Mouse (Mus musculus) neural tube, embryonic 13.5 days (tissue): ENCODE measurements around the gene Pou2f2. TPM values are rescaled to one million over a fixed set of nuclear protein-coding genes. Genes with fewer than 3 reads are reported as not detected.

Experiments
- ATAC-seq: fragments of 200-750 bp; cut with Nextera tagmentation; 2 replicates; pipeline ENCODE4 v1.8.0; 2017; ENCODE audit warnings: low read depth, mild to moderate bottlenecking, moderate TSS enrichment, moderate library complexity
- H3K27ac ChIP-seq: fragments of 300-500 bp; sonication (generic); replicated peaks from 2 replicates; pipeline ENCODE4 v1.5.1; 2015; ENCODE audit warnings: moderate library complexity, mild to moderate bottlenecking, inconsistent platforms
- H3K27me3 ChIP-seq: fragments of 300-500 bp; sonication (generic); 2 replicates; pipeline ENCODE4 v1.6.1; 2015; ENCODE audit warnings: mild to moderate bottlenecking, inconsistent platforms
- H3K36me3 ChIP-seq: fragments of 300-500 bp; sonication (generic); 2 replicates; pipeline ENCODE4 v1.6.1; 2015; ENCODE audit warnings: mild to moderate bottlenecking, inconsistent platforms
- H3K4me1 ChIP-seq: fragments of 300-500 bp; sonication (generic); replicated peaks from 2 replicates; pipeline ENCODE4 v1.6.1; 2015; ENCODE audit warnings: inconsistent platforms
- H3K4me2 ChIP-seq: fragments of 300-500 bp; sonication (generic); 2 replicates; pipeline ENCODE4 v1.6.1; 2015; ENCODE audit warnings: inconsistent platforms, mild to moderate bottlenecking, moderate library complexity
- H3K4me3 ChIP-seq: fragments of 300-500 bp; sonication (generic); 2 replicates; pipeline ENCODE4 v1.5.1; 2015; ENCODE audit warnings: mild to moderate bottlenecking, inconsistent platforms
- H3K9ac ChIP-seq: fragments of 300-500 bp; sonication (generic); 2 replicates; pipeline ENCODE4 v1.6.1; 2015; ENCODE audit warnings: moderate library complexity, mild to moderate bottlenecking, inconsistent platforms
- H3K9me3 ChIP-seq: fragments of 300-500 bp; sonication (generic); 2 replicates; pipeline ENCODE4 v1.6.1; 2016; ENCODE audit warnings: inconsistent platforms
- WGBS: fragments of 180-500 bp; shearing (Covaris S2); methylation state at CpG from one replicate; pipeline ENCODE4 v1.1.7; 2015; 5-methylcytosine and 5-hydroxymethylcytosine counted together
- polyA plus RNA-seq: library from polyadenylated mRNA; unstranded; fragments of >200 nt; fragmentation: Nextera tagmentation; extraction: Ambion mirVana; gene quantifications from 2 replicates; pipeline ENCODE4 v1.2.1, GENCODE M21; 2015

Pou2f2 gene
- polyA plus RNA-seq, 1 experiment from 2014 or later = 28.0 TPM

DNA sequence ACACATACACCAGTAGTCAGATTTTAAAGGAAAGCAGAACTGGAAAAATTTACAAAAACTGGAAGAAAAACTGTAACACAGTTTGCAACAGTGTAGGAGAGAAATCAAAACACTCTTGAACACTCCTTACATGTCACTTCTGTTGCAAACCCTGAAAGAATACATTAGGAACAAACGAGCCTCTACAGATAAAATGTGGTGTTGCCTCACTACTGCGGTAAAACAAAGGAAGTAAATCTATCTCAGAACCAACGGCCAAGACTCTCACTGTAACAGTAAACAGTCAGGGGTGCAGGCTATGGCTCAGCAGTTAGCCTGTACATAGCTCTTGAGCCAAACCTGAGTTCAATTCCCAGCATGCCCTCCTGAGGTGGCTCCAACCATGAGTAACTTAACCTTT is 33.6 kb upstream of the Pou2f2 start:
- no peak for ATAC-seq
- Histone ChIP-seq H3K4me1 (peaks cover 5% of the 10 kb centered on the region), H3K9me3 (no peaks in the 10 kb centered on the region), H3K9ac (no peak overlapping the region), H3K4me2 (no peak overlapping the region), H3K36me3 (peaks cover 75% of the 10 kb centered on the region), H3K27me3 (no peaks in the 10 kb centered on the region), H3K4me3 (no peak overlapping the region), H3K27ac (no peak overlapping the region)
- WGBS = 78% methylated on average over 3 of the region's 3 CpGs

DNA sequence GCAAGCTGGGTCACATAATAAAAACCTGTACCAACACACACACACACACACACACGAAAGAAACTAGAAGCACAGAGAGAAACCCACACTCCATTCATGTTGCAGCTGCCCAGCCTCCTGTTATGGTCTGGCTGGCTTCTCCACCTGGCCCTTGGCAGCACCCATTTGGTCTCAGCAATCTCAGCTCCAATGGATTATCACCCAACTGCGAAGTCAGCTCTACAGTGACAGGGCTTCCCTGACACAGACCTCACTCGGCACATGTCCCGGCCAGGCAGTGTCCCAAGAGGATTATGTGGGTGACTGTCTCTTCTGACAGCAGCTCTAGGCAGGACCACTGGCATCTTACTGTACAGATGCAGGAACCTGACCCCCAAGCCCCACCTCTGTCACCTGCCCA is 31.0 kb upstream of the Pou2f2 start:
- ATAC-seq = no peak
- Histone ChIP-seq H3K27me3 (no peaks in the 10 kb centered on the region), H3K9me3 (no peaks in the 10 kb centered on the region), H3K4me3 (no peak overlapping the region), H3K9ac (no peak overlapping the region), H3K36me3 (peaks cover 83% of the 10 kb centered on the region), H3K4me1 (no peaks in the 10 kb centered on the region), H3K4me2 (no peak overlapping the region), H3K27ac (no peak overlapping the region)
- 89% methylated on average over 4 of the region's 4 CpGs for WGBS

- H3K27me3 ChIP-seq = no peaks in the 10 kb centered on the region
- H3K27ac ChIP-seq = no peak overlapping the region
- 75% methylated on average over 3 of the region's 3 CpGs for WGBS
- H3K9ac ChIP-seq = no peak overlapping the region
- H3K4me2 ChIP-seq = no peak overlapping the region
- H3K36me3 ChIP-seq = peaks cover 82% of the 10 kb centered on the region
- no peaks in the 10 kb centered on the region for H3K4me1 ChIP-seq
- H3K9me3 ChIP-seq = no peaks in the 10 kb centered on the region
- H3K4me3 ChIP-seq = no peak overlapping the region
- ATAC-seq = no peak
These were observed 29.7 kb upstream of the Pou2f2 start for GRCm38 (mm10) chr7:25209161-25209622.

- H3K4me1 ChIP-seq = no peaks in the 10 kb centered on the region
These were observed 26.7 kb upstream of the Pou2f2 start for GRCm38 (mm10) chr7:25206094-25206830.

GRCm38 (mm10) chr7:25205355-25206093 is 26.0 kb upstream of the Pou2f2 start:
- 86% methylated on average over 16 of the region's 16 CpGs for WGBS
- Histone ChIP-seq H3K27ac (no peak overlapping the region), H3K4me3 (no peak overlapping the region), H3K4me2 (no peak overlapping the region), H3K9me3 (no peaks in the 10 kb centered on the region), H3K9ac (peak overlapping the region; percentile 13; the same call in 1 of the 2 replicates), H3K4me1 (no peaks in the 10 kb centered on the region), H3K36me3 (peaks cover 85% of the 10 kb centered on the region), H3K27me3 (no peaks in the 10 kb centered on the region)
- ATAC-seq = no peak

More at GRCm38 (mm10) chr7:25206094-25206830, 26.7 kb upstream of the Pou2f2 start:
- no peak for ATAC-seq
- Histone ChIP-seq H3K4me3 (no peak overlapping the region), H3K27ac (no peak overlapping the region), H3K9me3 (no peaks in the 10 kb centered on the region), H3K4me2 (no peak overlapping the region), H3K36me3 (peaks cover 90% of the 10 kb centered on the region), H3K27me3 (no peaks in the 10 kb centered on the region), H3K9ac (no peak overlapping the region)
- 91% methylated on average over 16 of the region's 16 CpGs for WGBS

GRCm38 (mm10) chr7:25203624-25204023 is 24.1 kb upstream of the Pou2f2 start:
- no peak for ATAC-seq
- Histone ChIP-seq H3K27me3 (no peaks in the 10 kb centered on the region), H3K4me2 (no peak overlapping the region), H3K36me3 (peaks cover 73% of the 10 kb centered on the region), H3K4me3 (no peak overlapping the region), H3K9me3 (no peaks in the 10 kb centered on the region), H3K27ac (no peak overlapping the region), H3K4me1 (no peaks in the 10 kb centered on the region), H3K9ac (no peak overlapping the region)
- WGBS = 90% methylated on average over 19 of the region's 20 CpGs

GRCm38 (mm10) chr7:25197384-25198018 is 18.0 kb upstream of the Pou2f2 start:
- Histone ChIP-seq H3K9me3 (no peaks in the 10 kb centered on the region), H3K4me1 (no peaks in the 10 kb centered on the region), H3K4me2 (no peak overlapping the region), H3K36me3 (peaks cover 20% of the 10 kb centered on the region), H3K4me3 (no peak overlapping the region), H3K9ac (no peak overlapping the region), H3K27ac (no peak overlapping the region), H3K27me3 (no peaks in the 10 kb centered on the region)
- 73% methylated on average over 10 of the region's 10 CpGs for WGBS
- ATAC-seq = no peak

GRCm38 (mm10) chr7:25196107-25196506 is 16.6 kb upstream of the Pou2f2 start:
- Histone ChIP-seq H3K4me1 (no peaks in the 10 kb centered on the region), H3K4me3 (no peak overlapping the region), H3K27ac (no peak overlapping the region), H3K36me3 (peaks cover 6% of the 10 kb centered on the region), H3K4me2 (no peak overlapping the region), H3K9me3 (no peaks in the 10 kb centered on the region), H3K27me3 (no peaks in the 10 kb centered on the region), H3K9ac (no peak overlapping the region)
- WGBS = 85% methylated on average over 9 of the region's 9 CpGs
- no peak for ATAC-seq

GRCm38 (mm10) chr7:25195148-25195547 is 15.6 kb upstream of the Pou2f2 start:
- no peaks in the 10 kb centered on the region for H3K27me3 ChIP-seq
- no peak overlapping the region for H3K9ac ChIP-seq
- H3K4me1 ChIP-seq = no peaks in the 10 kb centered on the region
- peaks cover 5% of the 10 kb centered on the region for H3K36me3 ChIP-seq
- no peak overlapping the region for H3K27ac ChIP-seq
- H3K4me3 ChIP-seq = no peak overlapping the region
- ATAC-seq = no peak
- 76% methylated on average over 3 of the region's 3 CpGs for WGBS
- no peaks in the 10 kb centered on the region for H3K9me3 ChIP-seq
- no peak overlapping the region for H3K4me2 ChIP-seq

GRCm38 (mm10) chr7:25192110-25192509 is 12.6 kb upstream of the Pou2f2 start:
- 74% methylated on average over 8 of the region's 8 CpGs for WGBS
- Histone ChIP-seq H3K27me3 (no peaks in the 10 kb centered on the region), H3K9me3 (no peaks in the 10 kb centered on the region), H3K27ac (no peak overlapping the region), H3K4me3 (no peak overlapping the region), H3K4me2 (no peak overlapping the region), H3K36me3 (no peaks in the 10 kb centered on the region), H3K9ac (no peak overlapping the region), H3K4me1 (no peaks in the 10 kb centered on the region)
- ATAC-seq = no peak

- no peaks in the 10 kb centered on the region for H3K36me3 ChIP-seq
- no peaks in the 10 kb centered on the region for H3K27me3 ChIP-seq
- H3K4me2 ChIP-seq = no peak overlapping the region
- 84% methylated on average over 11 of the region's 11 CpGs for WGBS
- ATAC-seq = no peak
- no peaks in the 10 kb centered on the region for H3K9me3 ChIP-seq
- no peaks in the 10 kb centered on the region for H3K4me1 ChIP-seq
- H3K4me3 ChIP-seq = no peak overlapping the region
- no peak overlapping the region for H3K9ac ChIP-seq
- no peak overlapping the region for H3K27ac ChIP-seq
These were observed 11.3 kb upstream of the Pou2f2 start for GRCm38 (mm10) chr7:25190806-25191205.
